Mouse (Mus musculus) heart, embryonic 12.5 days (tissue): ENCODE results near the gene Actl6b. TPM values are rescaled to one million over a fixed set of nuclear protein-coding genes. Genes with fewer than 3 reads are reported as not detected.

Source experiments
- ATAC-seq: fragments of 200-750 bp; cut with Nextera tagmentation; 2 replicates; pipeline ENCODE4 v1.8.0; 2017; ENCODE audit warnings: moderate TSS enrichment, moderate library complexity; ENCODE audit not compliant: insufficient number of reproducible peaks, low FRiP score
- H3K27ac ChIP-seq: fragments of 300-500 bp; sonication (generic); 2 replicates; pipeline ENCODE4 v1.5.1; 2016; ENCODE audit warnings: mild to moderate bottlenecking, moderate library complexity; ENCODE audit not compliant: poor library complexity, severe bottlenecking
- H3K27me3 ChIP-seq: fragments of 300-500 bp; sonication (generic); replicated peaks from 2 replicates; pipeline ENCODE4 v1.6.1; 2016; ENCODE audit warnings: mild to moderate bottlenecking, moderate library complexity
- H3K36me3 ChIP-seq: fragments of 300-500 bp; sonication (generic); 2 replicates; pipeline ENCODE4 v1.6.1; 2016; ENCODE audit warnings: mild to moderate bottlenecking, moderate library complexity
- H3K4me1 ChIP-seq: fragments of 300-500 bp; sonication (generic); replicated peaks from 2 replicates; pipeline ENCODE4 v1.6.1; 2016; ENCODE audit warnings: mild to moderate bottlenecking
- H3K4me2 ChIP-seq: fragments of 300-500 bp; sonication (generic); 2 replicates; pipeline ENCODE4 v1.6.1; 2016; ENCODE audit warnings: mild to moderate bottlenecking, moderate library complexity
- H3K4me3 ChIP-seq: fragments of 300-500 bp; sonication (generic); 2 replicates; pipeline ENCODE4 v1.5.1; 2016; ENCODE audit warnings: mild to moderate bottlenecking
- H3K9ac ChIP-seq: fragments of 300-500 bp; sonication (generic); 2 replicates; pipeline ENCODE4 v1.6.1; 2016; ENCODE audit warnings: mild to moderate bottlenecking, moderate library complexity
- H3K9me3 ChIP-seq: fragments of 300-500 bp; sonication (generic); replicated peaks from 2 replicates; pipeline ENCODE4 v1.6.1; 2016; ENCODE audit warnings: mild to moderate bottlenecking, moderate library complexity
- WGBS: fragments of 180-500 bp; shearing (Covaris S2); methylation state at CpG from one replicate; pipeline ENCODE4 v1.1.7; 2016; 5-methylcytosine and 5-hydroxymethylcytosine counted together
- polyA plus RNA-seq: library from polyadenylated mRNA; unstranded; fragments of >200 nt; fragmentation: Nextera tagmentation; extraction: Ambion mirVana; gene quantifications from 2 replicates; pipeline ENCODE4 v1.2.1, GENCODE M21; 2016

Actl6b gene
- polyA plus RNA-seq, 1 experiment from 2014 or later = 0.40 TPM

DNA sequence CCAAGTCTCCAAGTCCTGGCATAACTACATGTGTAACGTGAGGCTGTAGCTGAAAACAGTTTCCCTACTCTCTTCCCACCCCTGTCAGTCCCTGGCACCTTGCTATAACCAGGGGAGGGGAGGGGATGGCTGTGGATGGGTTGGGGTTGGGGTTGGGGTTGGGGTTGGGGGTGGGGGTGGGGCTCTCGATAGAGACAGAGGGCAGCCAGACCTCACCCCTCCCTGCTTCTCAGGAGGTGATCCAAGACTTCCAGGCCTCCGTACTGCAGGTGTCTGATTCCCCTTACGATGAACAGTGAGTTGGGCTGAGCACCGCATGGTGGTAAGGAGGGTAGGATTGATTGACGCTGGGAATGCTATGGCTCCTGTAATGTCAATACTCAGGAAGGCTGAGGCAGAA, 12.4 kb downstream of the Actl6b start:
- ATAC-seq = no peak
- no peaks in the 10 kb centered on the region for H3K36me3 ChIP-seq
- H3K27me3 ChIP-seq = peaks cover 26% of the 10 kb centered on the region
- peaks cover 4% of the 10 kb centered on the region; the same call in 1 of the 2 replicates for H3K4me1 ChIP-seq
- no peak overlapping the region for H3K9ac ChIP-seq
- no peak overlapping the region for H3K4me3 ChIP-seq
- 73% methylated on average over 6 of the region's 6 CpGs for WGBS
- H3K9me3 ChIP-seq = 0 out of 2 replicates have a peak, but pooled peaks cover 3% of the 10 kb centered on the region
- H3K4me2 ChIP-seq = no peak overlapping the region
- no peak overlapping the region for H3K27ac ChIP-seq

DNA sequence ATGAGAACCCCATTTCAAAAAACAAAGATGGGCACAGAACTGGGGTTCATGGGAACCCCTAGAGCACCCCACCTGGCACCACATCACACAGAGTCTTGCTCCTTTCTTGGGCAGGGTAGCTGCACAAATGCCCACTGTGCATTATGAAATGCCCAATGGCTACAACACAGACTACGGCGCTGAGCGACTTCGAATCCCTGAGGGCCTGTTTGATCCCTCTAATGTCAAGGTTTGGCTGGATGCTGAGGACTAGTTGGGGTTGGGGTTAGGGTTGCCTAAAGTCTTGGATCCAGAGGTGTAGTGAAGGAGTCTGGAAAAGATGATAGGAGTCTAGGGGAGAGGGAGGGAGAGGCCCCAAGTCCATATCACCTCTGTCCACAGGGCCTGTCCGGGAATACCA, 13.1 kb downstream of the Actl6b start:
- WGBS = 90% methylated on average over 5 of the region's 5 CpGs
- 0 out of 2 replicates have a peak, but pooled peaks cover 3% of the 10 kb centered on the region for H3K9me3 ChIP-seq
- no peaks in the 10 kb centered on the region for H3K36me3 ChIP-seq
- H3K9ac ChIP-seq = no peak overlapping the region
- peaks cover 25% of the 10 kb centered on the region for H3K27me3 ChIP-seq
- no peak overlapping the region for H3K4me2 ChIP-seq
- H3K4me3 ChIP-seq = no peak overlapping the region
- no peak for ATAC-seq
- peaks cover 4% of the 10 kb centered on the region; the same call in 1 of the 2 replicates for H3K4me1 ChIP-seq
- no peak overlapping the region for H3K27ac ChIP-seq

DNA sequence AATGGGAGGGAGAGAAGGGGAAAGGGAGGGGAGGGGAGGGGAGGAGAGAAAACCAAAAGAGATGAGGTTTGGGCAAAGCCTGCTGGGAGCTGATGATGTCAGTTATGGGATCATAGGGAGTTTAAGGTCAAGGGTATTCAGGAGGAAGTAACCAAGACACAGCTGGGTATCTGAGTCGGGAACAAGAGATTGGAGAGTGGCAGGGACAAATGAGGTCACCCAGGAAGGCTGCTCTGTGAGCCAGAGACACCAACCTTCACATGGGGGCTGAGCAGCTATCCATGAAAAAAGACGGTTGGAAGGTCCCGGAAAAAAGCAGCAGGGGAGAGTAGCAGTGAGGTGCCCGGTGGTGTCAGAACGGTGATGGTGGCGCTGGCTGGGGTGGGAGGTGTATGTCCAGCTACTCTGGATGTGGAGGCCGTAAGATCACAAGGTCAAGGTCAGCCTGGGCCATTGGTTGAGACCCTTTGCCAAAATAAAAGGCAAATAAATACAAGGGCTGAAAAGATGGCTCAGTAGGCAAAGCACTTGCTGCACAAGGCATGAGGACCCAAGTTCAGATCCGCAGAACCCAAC, 15.0 kb downstream of the Actl6b start:
- no peak overlapping the region for H3K9ac ChIP-seq
- no peaks in the 10 kb centered on the region for H3K36me3 ChIP-seq
- WGBS = 77% methylated on average over 8 of the region's 8 CpGs
- H3K27me3 ChIP-seq = peaks cover 28% of the 10 kb centered on the region
- H3K4me1 ChIP-seq = peaks cover 4% of the 10 kb centered on the region; the same call in 1 of the 2 replicates
- H3K27ac ChIP-seq = no peak overlapping the region
- H3K4me2 ChIP-seq = no peak overlapping the region
- no peak overlapping the region for H3K4me3 ChIP-seq
- 0 out of 2 replicates have a peak, but pooled peaks cover 3% of the 10 kb centered on the region for H3K9me3 ChIP-seq
- no peak for ATAC-seq

DNA sequence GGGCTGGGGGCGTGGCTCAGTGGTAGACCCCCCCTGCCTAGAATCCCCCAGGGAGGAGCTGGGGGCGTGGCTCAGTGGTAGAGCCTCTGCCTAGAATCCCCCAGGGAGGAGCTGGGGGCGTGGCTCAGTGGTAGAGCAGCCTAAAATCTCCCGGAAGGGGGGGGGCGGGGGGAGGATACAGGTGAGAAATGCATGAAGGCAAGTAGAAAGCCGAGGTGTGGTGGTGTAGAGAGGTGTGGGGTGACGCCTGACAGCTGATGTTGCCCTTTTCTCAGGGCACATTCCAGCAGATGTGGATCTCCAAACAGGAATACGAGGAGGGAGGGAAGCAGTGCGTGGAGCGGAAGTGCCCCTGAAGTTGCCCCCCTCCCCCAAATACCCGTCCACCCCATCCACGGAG, 15.7 kb downstream of the Actl6b start:
- H3K36me3 ChIP-seq = no peaks in the 10 kb centered on the region
- H3K9ac ChIP-seq = no peak overlapping the region

DNA sequence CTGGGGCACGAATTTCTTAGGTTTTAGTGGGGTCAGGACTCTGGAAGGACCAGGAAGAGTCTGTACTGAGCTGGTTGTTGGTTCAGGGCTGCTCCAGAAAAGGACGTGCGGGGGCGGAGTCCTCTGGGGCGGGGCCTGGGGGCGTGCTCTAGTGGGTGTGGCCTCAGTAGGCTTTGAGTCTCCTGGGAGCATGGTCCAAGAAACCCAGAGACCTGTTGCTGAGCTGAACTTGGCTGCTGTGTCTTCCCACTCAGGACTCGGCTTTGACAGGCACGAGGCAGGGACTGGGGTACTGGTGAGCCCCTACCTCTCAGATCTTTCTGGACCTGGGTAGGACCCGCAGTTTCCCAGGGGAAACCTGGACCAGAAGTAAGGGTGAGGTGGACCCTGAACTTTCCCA, 16.3 kb downstream of the Actl6b start, which contains the start of gene Tfr2:
Gene Tfr2, plus strand, starts transcription at position 176 of the 400 bp plus-strand sequence.
- 23% methylated on average over 9 of the region's 9 CpGs for WGBS
- Histone ChIP-seq H3K9ac (no peak within 1 kb of the TSS), H3K4me1 (peaks cover 12% of the 10 kb centered on the region), H3K4me3 (no peak within 1 kb of the TSS), H3K27ac (no peak within 1 kb of the TSS), H3K27me3 (peaks cover 41% of the 10 kb centered on the region), H3K4me2 (peak within 1 kb of the TSS; percentile 43), H3K9me3 (0 out of 2 replicates have a peak, but pooled peaks cover 3% of the 10 kb centered on the region), H3K36me3 (no peaks in the 10 kb centered on the region)
- peak; percentile 79 for ATAC-seq

More for the DNA sequence above, 15.7 kb downstream of the Actl6b start:
- Histone ChIP-seq H3K9me3 (0 out of 2 replicates have a peak, but pooled peaks cover 3% of the 10 kb centered on the region), H3K4me2 (no peak overlapping the region), H3K4me1 (peaks cover 6% of the 10 kb centered on the region), H3K27ac (no peak overlapping the region), H3K4me3 (no peak overlapping the region), H3K27me3 (peaks cover 34% of the 10 kb centered on the region)
- ATAC-seq = no peak
- 65% methylated on average over 12 of the region's 12 CpGs for WGBS

DNA sequence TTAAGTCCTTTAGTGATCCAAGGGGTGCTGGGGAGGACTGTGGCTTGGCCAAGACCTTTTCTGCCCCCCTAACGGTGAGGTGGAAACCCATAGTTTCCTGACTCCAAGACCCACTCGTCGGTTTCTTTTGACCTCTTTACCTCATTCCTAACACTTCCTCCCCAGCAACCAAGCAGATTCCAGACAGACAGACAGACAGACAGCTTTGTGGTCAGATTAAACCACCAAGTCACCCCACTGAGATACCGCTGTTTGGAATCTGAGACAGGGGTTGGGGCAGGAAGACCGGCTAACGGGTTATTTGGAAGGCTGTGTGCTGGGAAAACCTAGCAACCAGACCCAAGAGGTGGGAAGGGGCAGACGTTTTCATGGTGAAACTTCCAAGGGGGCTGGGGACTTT, 16.9 kb downstream of the Actl6b start:
- H3K4me3 ChIP-seq = no peak overlapping the region
- 36% methylated on average over 7 of the region's 7 CpGs for WGBS
- H3K27ac ChIP-seq = no peak overlapping the region
- peaks cover 45% of the 10 kb centered on the region for H3K27me3 ChIP-seq
- H3K9me3 ChIP-seq = 0 out of 2 replicates have a peak, but pooled peaks cover 3% of the 10 kb centered on the region
- peak overlapping the region; percentile 43 for H3K4me2 ChIP-seq
- no peaks in the 10 kb centered on the region for H3K36me3 ChIP-seq
- H3K4me1 ChIP-seq = peaks cover 14% of the 10 kb centered on the region
- ATAC-seq = no peak
- no peak overlapping the region for H3K9ac ChIP-seq

DNA sequence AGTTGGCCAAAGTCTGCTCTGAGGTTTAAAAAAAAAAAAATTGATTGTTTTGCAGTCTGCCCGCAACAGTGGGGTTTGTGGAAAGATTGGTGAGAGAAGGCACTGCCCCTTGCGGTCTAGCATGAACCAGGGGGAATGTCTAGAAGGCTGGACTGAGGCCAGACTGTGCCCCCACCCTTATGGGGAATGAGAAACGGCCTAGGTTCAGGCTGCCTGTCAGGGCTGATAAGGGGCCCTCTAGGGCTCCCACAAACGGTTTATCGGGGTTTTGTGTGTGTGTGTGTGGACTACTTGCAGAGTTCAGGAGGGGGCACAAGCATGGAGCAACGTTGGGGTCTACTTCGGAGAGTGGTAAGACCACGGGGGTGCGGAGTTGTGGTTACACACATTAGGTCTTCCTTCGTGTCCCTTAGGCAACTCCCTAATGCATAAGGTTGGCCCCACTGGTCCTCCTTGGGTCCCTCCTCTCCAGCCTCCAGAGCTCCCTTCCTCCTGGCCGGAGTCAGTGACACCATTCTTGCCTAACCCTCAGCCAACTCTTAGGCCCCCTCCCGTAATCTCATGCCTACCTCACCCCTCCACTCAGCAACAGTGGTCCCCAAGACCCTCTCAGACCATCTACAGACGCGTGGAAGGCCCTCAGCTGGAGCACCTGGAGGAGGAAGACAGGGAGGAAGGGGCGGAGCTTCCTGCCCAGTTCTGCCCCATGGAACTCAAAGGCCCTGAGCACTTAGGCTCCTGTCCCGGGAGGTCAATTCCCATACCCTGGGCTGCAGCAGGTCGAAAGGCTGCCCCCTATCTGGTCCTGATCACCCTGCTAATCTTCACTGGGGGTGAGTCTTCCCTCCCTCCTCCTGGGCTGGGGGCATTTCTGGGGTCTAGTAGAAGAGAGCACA, 17.6 kb downstream of the Actl6b start:
- peak overlapping the region; percentile 43; the same call in 1 of the 2 replicates for H3K4me2 ChIP-seq
- peaks cover 45% of the 10 kb centered on the region for H3K27me3 ChIP-seq
- H3K9ac ChIP-seq = no peak overlapping the region
- 70% methylated on average over 17 of the region's 17 CpGs for whole genome bisulfite sequencing
- ATAC-seq = peak; percentile 73
- no peak overlapping the region; the same call in 1 of the 2 replicates for H3K4me3 ChIP-seq
- H3K4me1 ChIP-seq = peaks cover 14% of the 10 kb centered on the region
- 0 out of 2 replicates have a peak, but pooled peaks cover 3% of the 10 kb centered on the region for H3K9me3 ChIP-seq
- no peaks in the 10 kb centered on the region for H3K36me3 ChIP-seq
- no peak overlapping the region for H3K27ac ChIP-seq

DNA sequence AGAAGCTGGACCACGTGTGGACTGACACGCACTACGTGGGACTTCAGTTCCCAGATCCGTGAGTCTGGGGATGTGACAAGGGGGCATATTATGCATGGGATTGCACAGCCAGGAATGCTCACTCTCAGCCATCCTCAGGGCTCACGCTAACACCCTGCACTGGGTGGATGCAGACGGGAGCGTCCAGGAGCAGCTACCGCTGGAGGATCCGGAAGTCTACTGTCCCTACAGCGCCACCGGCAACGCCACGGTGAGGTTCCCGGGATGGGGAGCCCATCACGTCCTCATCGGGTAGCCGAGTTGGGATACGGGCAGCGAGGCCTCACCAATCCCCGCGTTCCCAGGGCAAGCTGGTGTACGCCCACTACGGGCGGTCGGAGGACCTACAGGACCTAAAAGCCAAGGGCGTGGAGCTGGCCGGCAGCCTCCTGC, 21.2 kb downstream of the Actl6b start:
- WGBS = 11% methylated on average over 27 of the region's 27 CpGs

DNA sequence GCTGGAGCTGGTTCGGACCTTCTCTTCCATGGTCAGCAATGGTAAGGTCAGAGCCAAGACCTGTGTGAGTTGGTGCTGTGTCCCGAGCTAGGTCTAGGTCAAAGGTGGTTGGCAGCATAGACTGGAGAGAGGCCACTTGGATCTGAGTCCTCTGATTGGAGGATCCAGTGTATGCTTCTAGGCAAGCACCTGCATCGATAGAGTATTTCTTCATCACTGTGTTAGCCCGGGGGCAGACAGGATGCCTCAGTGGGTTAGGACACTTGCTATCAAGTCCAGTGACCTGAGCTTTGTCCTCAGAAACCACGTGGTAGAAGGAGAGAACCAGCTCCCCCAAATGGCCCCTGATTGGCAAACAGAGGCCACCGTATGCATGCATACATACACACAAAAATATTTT, 26.9 kb downstream of the Actl6b start:
- WGBS = 76% methylated on average over 6 of the region's 6 CpGs
- H3K9me3 ChIP-seq = no peaks in the 10 kb centered on the region

More for the DNA sequence above, 21.2 kb downstream of the Actl6b start:
- no peak overlapping the region for H3K27ac ChIP-seq
- peaks cover 12% of the 10 kb centered on the region for H3K4me1 ChIP-seq
- H3K36me3 ChIP-seq = no peaks in the 10 kb centered on the region
- peaks cover 41% of the 10 kb centered on the region for H3K27me3 ChIP-seq
- peak overlapping the region; percentile 64 for H3K4me2 ChIP-seq
- 0 out of 2 replicates have a peak overlapping the region, but pooled peaks have one; percentile 8 for H3K9ac ChIP-seq
- no peaks in the 10 kb centered on the region for H3K9me3 ChIP-seq
- ATAC-seq = no peak
- peak overlapping the region; percentile 34 for H3K4me3 ChIP-seq

DNA sequence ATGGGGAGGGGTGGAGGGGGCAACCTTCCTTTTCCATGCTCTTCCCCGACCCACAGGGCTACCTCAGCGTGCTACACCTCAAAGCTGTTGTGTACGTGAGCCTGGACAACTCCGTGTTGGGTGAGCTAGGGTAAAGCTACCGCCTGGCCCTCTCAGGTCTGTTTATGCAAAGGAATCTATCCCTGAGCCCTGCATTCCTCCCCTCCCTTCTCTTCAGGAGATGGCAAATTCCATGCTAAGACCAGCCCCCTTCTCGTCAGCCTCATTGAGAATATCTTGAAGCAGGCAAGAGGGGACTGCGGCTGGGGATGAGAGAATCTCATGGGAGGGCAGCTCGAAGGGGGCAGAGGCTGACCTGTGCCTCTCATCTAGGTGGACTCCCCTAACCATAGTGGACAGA, 29.4 kb downstream of the Actl6b start:
- WGBS = 19% methylated on average over 8 of the region's 8 CpGs
- no peak overlapping the region for H3K27ac ChIP-seq
- H3K36me3 ChIP-seq = no peaks in the 10 kb centered on the region
- 0 out of 2 replicates have a peak, but pooled peaks cover 4% of the 10 kb centered on the region for H3K9me3 ChIP-seq
- no peak overlapping the region for H3K9ac ChIP-seq
- H3K4me2 ChIP-seq = 0 out of 2 replicates have a peak overlapping the region, but pooled peaks have one; percentile 71
- H3K27me3 ChIP-seq = peaks cover 39% of the 10 kb centered on the region
- no peak for ATAC-seq
- no peak overlapping the region for H3K4me3 ChIP-seq
- H3K4me1 ChIP-seq = peaks cover 11% of the 10 kb centered on the region; the same call in 1 of the 2 replicates

More for the DNA sequence above, 26.9 kb downstream of the Actl6b start:
- H3K4me2 ChIP-seq = no peak overlapping the region
- H3K4me1 ChIP-seq = peaks cover 11% of the 10 kb centered on the region; the same call in 1 of the 2 replicates
- H3K9ac ChIP-seq = no peak overlapping the region
- no peaks in the 10 kb centered on the region for H3K36me3 ChIP-seq
- H3K27me3 ChIP-seq = peaks cover 51% of the 10 kb centered on the region
- no peak overlapping the region for H3K4me3 ChIP-seq
- H3K27ac ChIP-seq = no peak overlapping the region
- no peak for ATAC-seq
